Mouse (Mus musculus) cerebellum, adult 2 months (tissue): Measurements from ENCODE around the gene Lpo.

Experiments
- CTCF ChIP-seq: fragments of 200-500 bp; IDR thresholded peaks from 2 replicates; pipeline ENCODE4 v1.5.1; 2011; ENCODE audit warnings: low read depth, mild to moderate bottlenecking, control low read depth, low read length, moderate library complexity, borderline replicate concordance; ENCODE audit not compliant: insufficient read depth
- POLR2A ChIP-seq: fragments of 200-500 bp; IDR thresholded peaks from 2 replicates; pipeline ENCODE4 v1.6.1; 2011; ENCODE audit warnings: low read length, control low read depth, borderline replicate concordance; ENCODE audit not compliant: insufficient read depth

- no peak for TF ChIP-seq CTCF
- no peak for TF ChIP-seq POLR2A
These were observed 59.3 kb downstream of the Lpo start for GRCm38 (mm10) chr11:87768745-87769144.
